Mouse (Mus musculus): ENCODE data around the gene Cldn4. TPM values are rescaled to one million over a fixed set of nuclear protein-coding genes. Genes with fewer than 3 reads are reported as not detected.

Gene Cldn4
- total RNA-seq, 4 experiments from 2014 or later, result not detected

Other genes starting within 250 kb of the Cldn4 start
- gene Eln, start 199.6 kb downstream of the Cldn4 start, total RNA-seq (2022), result 10 to 100 TPM; 10.1 to 14.5 (median 13.5) TPM
- not detected for gene Tmem270, start 40.2 kb downstream of the Cldn4 start, total RNA-seq (2022)
- gene Cldn13, start 31.4 kb downstream of the Cldn4 start, total RNA-seq (2022), result not detected
- gene Mettl27, start 14.6 kb downstream of the Cldn4 start, total RNA-seq (2022), result 10 to 100 TPM in 2 of 4 experiments, 1 to 10 TPM in 2; 8.0 to 13.5 (median 10.8) TPM
- under 1 TPM; 0.61 to 0.87 (median 0.81) TPM for gene Cldn3, start 39.3 kb upstream of the Cldn4 start, total RNA-seq (2022)
- gene Abhd11, start 62.2 kb upstream of the Cldn4 start, total RNA-seq (2022), result 10 to 100 TPM; 30.3 to 35.3 (median 33.6) TPM
- 10 to 100 TPM; 84.7 to 93.8 (median 89.2) TPM for gene Stx1a, start 76.5 kb upstream of the Cldn4 start, total RNA-seq (2022)
- 10 to 100 TPM; 36.5 to 43.4 (median 38.6) TPM for gene Dnajc30, start 117.3 kb upstream of the Cldn4 start, total RNA-seq (2022)
- gene Bud23, start 118.0 kb upstream of the Cldn4 start, total RNA-seq (2022), result 10 to 100 TPM; 46.6 to 64.1 (median 52.9) TPM
- 10 to 100 TPM; 26.0 to 29.5 (median 28.7) TPM for gene Vps37d, start 131.3 kb upstream of the Cldn4 start, total RNA-seq (2022)
- 10 to 100 TPM in 2 of 4 experiments, 1 to 10 TPM in 2; 4.5 to 17.6 (median 11.8) TPM for gene Mlxipl, start 143.0 kb upstream of the Cldn4 start, total RNA-seq (2022)
- gene Tbl2, start 202.7 kb upstream of the Cldn4 start, total RNA-seq (2022), result 10 to 100 TPM; 25.4 to 34.4 (median 28.4) TPM
- gene Bcl7b, start 221.3 kb upstream of the Cldn4 start, total RNA-seq (2022), result 10 to 100 TPM; 46.6 to 51.8 (median 49.6) TPM
- 10 to 100 TPM; 67.3 to 95.8 (median 83.4) TPM for gene Baz1b, start 240.3 kb upstream of the Cldn4 start, total RNA-seq (2022)

Measured in layer of hippocampus, adult 8-10 months (tissue).